Mouse (Mus musculus) gastrocnemius, adult 18-20 months (tissue): ENCODE results near the gene Hccs. TPM values are rescaled to one million over a fixed set of nuclear protein-coding genes. Genes with fewer than 3 reads are reported as not detected.

Experiments
- DNase-seq: peaks from one replicate; pipeline ENCODE4 v3.0.0; 2021; ENCODE audit warnings: low spot score
- total RNA-seq, 2 experiments: library from RNA; stranded (reverse); gene quantifications; 2 replicates each; pipeline ENCODE4 v1.2.3; 2021

Gene Hccs
- total RNA-seq, 2 experiments from 2014 or later: 26.3 to 28.2 TPM

DNA sequence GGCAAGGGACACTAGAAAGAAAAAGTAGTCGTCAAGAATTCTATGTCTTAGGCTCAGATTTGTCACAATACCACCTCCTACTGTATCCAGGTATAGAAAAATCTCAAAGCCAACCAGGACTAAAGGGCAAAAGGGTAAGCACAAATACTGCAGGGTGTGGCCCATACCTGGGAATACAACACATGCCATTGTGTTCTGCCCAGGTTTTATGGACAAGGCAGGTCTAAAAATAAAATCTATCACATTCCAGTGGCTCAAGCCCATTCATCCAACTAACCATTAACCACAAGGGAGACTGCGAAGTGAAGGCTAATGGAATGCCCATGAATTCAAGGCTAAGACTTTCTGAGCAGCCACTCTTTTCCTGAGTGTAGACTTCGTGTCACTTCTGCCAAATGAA lies 110.2 kb downstream of the Hccs start:
- no peak for DNase-seq

Other genes with a start within 250 kb of the Hccs start
- gene Amelx, start 133.2 kb downstream of the Hccs start, total RNA-seq: not detected